Mouse (Mus musculus): Measurements from ENCODE around the gene Lrrc25.

Lrrc25 gene

DNA sequence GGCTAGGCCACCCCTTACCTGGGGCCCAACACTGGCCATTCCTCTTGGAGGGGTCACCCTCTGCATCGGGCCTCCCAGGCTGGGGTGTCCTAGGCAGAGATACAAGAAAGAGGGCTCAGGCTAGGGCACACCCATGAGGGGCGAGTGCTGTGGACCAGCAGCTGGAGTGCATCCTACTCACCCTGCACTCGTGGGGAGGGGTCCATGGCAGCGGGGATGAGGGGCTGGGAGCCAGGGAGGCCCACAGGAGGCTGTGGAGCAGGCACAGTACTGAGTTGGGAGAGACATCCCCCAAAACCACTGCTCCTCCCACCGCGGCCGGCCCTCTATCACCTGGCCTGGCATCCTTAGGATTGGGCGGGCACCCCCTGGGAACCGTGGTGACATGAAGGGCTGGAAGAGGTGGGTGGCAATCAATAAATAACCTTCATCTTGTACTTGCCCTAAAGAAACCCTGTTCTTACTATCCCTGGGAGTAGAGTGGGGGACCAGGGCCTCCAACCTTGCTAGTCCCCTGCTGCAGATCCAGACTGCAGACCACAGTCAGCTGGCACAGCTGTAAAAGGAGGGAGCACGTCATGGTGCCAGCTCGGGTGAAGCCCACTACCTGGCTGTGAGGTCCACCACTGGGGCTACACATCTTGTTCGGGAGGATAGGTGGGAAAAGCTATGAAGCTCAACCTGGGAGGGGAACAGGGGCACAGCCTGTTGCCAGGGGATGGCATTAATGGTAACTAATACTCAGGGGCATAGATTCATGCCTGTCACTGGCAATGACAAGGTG, 16.3 kb upstream of the Lrrc25 start:
- no peak for DNase-seq

DNA sequence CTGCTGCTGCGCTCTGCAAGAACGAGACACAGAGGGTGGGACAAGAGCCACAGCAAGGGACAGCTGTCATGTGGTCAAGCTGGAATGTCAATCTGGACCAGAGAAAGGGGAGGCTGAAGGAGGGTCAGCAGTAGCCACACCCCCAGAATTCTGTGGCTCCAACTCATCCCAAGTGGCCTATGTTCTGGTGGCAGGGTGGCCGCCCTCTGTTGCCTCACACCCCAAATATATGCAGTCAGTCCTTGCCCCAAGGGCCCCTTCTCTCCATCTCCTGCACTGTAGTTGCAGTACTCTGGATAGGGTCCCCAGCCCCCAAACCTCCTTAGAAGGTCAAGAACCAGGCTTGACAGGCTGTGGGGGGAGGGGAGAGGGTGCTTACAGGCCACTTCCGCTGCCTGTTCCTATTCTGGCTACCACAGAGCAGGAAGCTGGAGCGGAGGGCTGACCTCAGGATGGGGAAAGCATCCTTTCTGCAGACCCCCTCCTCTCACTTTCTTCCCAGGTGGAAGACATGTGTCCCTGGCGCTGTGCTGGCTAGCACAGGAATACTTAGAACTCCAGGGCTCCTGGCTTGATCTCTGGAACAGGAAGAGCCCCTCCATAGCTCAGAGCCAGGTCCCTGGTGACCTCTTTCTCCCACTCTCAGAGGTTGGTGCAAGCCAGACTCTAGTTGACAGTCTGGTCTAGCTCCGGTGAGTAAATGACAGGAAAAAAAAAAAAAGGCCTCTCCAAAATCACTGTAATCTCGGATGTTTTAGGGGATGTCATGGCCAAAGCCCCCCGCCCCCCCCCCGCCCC, 15.3 kb upstream of the Lrrc25 start:
- peak; percentile 73 to 84 for DNase-seq

DNA sequence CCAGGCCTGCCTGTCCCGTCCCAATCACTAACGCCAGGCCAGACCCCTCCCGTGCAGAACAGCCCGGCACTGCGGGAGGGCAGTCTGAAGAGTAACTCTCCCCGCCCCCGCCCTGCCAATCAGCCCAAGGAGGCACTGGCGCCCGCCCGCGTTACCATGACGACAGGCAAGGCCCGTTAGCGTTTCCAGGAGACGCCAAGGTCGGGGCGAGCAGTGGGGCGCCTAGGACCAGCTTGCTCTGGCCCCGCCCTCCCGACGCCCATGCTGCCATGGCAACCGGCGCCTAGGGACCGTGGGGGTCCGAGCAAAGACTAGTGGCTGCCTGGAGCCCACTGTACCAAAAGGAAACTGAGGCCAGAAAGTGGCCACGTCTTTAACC, 14.7 kb upstream of the Lrrc25 start:
- DNase-seq: peak; percentile 91 to 94

DNA sequence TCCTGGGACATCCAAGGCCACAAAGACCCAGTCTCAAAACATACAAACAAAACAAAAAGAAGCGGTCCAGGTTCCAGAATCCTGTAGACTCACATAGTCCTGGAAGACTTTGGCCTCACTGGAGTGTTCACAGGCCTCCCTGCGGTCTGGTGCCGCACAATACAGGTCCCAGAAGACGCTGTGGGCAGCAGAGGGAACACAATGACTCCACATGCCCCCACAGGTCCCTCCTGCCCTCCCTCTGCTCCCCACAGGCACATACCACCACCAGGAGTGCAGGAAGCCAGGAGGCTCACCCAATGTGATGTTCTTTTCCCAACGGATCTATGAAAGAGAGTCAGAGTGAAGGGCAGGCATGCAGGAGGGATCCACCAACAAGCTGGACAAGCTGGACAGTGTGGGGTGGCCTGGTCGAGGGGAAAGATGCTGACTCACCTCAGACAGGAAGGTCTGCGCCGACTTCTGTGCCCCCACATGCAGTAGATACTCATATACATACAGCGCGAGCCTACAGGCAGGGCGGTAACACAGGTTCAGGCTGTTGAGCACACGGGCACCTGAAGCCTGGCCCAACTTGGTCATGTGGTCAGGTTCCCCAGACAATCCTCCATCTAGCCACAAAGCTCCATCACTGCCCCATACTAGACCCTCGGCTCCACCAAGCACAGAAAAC, 13.7 kb upstream of the Lrrc25 start:
- DNase-seq: no peak

DNA sequence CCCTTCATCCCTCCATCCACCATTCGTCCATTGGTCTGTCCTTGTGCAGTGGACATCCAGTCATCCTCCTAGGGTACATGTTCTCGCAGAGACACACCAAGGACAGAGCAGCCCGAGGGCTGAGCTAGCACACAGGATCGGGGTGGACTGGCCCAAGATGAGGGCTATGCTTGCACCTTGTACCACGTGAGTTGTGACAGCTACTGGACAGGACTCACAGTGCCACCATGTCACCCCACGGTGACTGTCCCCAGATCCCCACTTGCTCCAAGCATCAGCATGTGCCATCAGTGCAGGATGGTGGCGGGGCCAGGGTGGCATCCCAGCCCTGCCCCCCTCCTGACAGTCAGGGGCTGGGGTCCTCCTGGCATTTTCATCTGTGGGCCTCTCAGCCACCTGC, 11.4 kb upstream of the Lrrc25 start:
- DNase-seq: no peak

DNA sequence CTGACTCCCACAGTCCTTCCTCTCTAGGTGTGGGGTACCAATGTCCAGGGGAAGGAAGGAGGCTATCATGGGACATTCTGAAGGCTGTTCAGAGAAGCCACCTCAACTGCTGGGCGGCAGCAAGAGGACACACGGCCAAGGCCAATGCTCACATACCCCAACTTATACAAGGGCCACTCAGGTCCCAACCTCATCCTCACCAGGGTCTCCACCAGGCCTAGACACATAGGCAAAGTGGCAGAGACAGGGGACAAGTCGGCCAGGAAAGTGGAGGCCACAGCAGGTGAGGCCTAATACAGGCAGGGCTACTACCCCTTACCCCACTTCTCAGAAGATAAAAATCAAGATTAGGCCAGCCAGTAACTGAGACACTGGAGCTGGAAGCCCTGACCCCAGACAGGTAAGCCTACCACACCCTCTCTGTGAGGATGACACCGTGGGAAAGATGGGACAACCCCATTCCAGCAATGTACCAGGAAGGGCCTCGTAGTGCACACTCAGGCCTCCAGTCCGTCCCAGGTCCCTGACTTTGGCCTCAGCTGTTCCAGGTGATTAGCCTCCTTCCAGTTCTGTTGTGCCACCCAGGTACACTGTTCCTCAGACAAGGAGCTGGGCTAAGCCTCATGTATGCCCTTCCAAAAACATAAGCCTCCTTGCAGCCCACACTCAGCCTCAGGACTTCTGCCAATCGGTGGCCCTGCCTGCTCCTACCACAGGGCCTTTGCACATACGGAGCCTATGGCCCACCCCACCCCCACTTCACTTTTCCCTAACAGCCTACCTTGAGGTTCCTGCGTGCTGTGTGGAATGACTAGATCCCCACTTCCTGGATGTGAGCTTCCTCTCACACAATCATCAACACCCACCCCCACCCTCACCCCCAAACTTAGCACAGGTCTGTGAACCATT, 9.8 kb upstream of the Lrrc25 start:
- no peak for DNase-seq

DNA sequence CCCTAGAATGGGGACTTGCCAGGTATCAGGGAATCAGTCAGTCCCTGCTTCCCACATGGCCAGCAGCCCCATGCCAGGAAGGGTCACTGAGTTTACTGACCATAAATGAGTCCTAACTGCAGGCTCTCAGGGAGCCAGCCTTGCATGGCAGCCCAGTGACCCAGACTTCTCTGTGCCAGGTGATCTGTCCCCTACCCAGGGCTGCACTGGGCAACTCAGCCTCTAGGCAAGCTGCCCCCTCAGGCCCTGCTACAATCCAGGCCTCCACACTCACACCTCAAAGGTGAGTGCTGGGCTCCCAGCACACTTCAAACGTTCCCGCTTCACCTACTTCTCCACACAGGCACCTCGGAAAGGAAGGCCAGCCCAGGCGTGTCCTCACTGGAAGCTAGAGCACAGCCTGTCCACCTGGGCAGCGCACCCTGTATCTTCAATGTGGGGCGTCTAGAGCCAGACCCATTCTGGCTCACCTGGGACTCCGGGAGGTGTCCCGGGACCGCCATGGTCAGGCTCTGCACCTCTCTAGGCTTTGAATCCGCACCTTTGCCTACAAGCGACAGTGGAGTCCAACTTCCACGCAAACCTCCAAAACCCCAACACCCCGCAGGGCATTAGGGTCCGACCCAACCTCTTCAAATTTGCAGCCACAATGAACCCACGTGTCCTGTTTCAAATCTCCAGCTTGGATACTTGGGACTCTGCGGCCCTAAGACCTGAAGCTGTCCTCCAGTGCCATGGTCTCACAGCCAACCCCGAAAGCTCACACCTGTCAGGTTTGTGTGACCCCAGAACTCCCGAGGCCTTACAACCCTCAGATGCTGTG, 9.0 kb upstream of the Lrrc25 start:
- DNase-seq: peak; percentile 32 to 47

DNA sequence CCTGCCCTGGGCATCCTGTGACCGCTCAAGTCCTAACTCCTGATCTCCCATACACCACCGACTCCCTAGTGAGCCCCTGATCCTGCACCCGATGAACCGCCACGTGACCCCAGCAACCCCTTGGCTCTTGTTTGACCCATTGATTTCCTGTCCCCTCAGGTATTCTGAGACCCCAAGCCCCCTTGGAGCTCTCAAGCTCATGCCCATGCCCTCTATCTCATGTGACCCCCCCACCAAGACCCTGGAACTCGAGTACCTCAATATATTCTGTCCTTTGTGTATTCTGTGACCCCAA, 8.4 kb upstream of the Lrrc25 start:
- peak in 1 of 2 experiments; percentile 32 for DNase-seq

DNA sequence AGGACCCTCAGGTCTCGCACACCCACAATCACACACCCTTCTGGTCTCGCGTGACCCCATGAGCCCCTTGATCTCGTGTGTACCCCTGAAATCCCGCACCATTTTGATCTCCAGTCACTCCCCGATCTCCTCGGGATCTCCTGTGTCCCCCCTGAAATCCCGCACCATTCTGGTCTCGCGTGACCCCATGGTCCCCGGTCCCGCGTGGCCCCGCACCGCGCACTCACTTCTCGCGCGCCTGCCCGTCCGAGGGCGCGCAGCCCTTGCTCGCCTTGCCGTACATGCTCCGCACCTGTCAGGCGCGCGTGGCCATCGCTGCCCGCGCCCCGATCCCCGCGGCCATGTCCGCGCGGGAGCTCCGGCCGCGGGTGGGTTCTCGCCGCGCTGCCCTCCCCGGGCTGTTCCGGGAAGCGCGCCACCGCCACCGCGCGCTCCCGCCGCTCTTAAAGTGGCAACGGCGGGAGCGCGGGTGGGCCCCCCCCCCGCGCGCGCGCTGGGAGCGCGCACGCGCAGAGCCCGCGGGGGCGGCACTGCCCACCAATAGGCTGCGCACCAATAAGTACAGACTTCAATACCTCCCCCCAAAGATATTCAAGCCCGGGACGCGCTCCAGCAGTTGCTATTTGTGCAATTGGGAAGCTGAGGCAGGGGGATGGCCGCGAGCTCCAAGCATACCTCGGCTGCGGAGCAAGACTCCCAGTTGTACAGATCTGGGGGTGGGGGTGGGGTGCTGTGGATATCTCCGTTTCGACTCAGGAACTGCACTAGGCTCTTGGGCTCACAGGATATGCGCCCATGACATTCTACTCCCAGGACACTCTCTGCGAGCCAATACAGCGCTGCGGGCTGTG, 7.8 kb upstream of the Lrrc25 start:
- peak; percentile 64 to 79 for DNase-seq

DNA sequence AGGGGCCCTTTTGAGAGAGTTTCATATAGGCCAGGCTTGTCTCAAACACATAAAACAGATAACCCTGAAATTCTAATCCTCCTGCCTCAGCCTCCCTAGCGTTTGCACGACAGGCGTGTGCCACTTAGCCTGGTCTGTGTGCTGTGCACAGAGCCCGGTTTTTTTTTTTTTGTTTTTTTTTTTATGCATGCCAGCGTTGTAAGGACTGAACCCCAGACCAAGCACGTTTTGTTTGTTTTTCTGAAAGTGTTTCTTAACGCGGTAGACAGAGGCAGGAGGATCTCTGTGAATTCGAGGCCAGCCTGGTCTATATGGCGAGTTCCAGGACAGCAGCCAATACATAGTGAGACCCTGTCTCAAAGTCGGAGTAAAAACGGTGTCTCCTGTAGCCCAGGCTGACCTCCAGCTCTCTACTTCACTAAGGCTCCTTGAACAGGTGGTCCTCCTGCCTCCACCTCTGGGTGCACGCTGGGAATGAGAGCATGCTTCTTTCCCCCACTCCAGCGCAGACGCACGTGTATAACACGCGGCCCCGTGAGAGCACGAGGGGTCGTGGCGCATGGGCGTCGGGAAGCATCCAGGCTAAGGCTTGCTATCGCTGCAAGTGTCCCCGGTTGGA, 7.1 kb upstream of the Lrrc25 start, which contains the start of gene Ssbp4:
Gene Ssbp4 (minus strand): TSS at position 124 of the 619 bp plus-strand sequence.
- DNase-seq: no peak

DNA sequence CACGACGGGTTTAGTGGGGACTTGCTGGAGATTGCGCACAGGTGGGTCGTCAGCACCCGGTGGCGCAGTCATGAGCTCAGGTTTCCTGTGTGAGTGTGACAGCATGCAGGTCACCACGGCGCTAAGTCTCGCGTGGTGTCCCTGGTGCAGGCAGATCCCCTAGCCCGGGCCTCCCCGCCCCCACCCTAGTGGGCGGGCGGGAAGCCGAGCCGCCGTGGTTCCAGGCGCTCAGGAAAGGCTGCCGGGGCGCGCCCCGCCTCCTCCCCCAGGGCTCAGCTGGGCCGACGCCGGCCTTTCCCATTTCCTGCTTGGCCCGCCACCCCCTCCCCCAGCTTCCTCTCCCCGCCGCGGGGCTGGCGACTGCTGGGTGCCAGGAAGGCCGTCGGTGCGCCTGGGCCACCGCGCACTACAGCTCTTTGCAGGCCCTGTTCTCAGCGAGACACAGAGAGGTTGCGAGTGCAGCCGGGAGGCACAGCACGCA, 6.5 kb upstream of the Lrrc25 start:
- peak; percentile 94 to 97 for DNase-seq

DNA sequence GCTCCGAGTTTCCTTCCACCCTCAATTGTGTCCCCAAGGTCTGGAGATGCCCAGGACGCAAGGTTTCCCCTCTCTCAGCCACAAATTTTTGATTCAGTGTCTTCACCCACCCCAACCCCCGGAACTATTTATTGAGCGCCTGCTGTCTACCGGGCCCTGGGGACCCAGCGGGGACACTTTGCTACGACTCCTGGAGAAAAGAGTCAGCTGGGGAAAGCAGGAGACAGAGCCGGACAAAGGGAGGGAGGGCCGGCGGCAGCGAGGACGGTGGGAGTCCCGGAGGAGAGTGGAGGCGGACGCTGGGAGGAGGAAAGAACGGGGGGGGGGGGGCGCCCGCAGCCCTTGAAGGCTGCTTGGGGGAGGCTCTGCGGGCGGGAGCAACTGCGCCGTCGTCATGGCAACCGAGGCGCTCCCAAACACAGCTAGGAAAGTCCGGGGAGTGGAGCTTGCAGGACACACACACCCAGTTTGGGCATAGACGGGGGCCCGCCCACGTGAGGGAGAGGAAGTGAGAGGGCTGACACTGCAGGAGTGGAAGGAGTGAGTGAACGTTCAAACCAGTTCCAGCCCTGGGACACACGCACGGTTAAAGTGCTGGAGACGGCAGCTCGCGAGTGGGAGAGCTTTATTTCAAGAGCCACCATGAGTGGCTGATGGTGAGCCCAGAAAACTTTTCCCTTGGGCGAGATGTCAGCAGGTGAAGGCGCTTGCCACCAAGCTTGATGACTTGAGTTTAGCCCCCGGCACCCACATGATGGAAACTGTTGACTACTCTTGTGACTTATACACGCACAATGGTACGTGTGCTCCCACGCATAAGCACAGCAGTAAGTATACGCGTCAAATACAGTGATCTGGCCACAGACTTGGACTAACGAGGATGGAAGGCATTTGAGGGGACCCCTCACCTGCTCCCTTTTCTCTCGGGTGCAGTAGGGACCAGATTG, 5.8 kb upstream of the Lrrc25 start:
- DNase-seq: peak; percentile 92 to 96

DNA sequence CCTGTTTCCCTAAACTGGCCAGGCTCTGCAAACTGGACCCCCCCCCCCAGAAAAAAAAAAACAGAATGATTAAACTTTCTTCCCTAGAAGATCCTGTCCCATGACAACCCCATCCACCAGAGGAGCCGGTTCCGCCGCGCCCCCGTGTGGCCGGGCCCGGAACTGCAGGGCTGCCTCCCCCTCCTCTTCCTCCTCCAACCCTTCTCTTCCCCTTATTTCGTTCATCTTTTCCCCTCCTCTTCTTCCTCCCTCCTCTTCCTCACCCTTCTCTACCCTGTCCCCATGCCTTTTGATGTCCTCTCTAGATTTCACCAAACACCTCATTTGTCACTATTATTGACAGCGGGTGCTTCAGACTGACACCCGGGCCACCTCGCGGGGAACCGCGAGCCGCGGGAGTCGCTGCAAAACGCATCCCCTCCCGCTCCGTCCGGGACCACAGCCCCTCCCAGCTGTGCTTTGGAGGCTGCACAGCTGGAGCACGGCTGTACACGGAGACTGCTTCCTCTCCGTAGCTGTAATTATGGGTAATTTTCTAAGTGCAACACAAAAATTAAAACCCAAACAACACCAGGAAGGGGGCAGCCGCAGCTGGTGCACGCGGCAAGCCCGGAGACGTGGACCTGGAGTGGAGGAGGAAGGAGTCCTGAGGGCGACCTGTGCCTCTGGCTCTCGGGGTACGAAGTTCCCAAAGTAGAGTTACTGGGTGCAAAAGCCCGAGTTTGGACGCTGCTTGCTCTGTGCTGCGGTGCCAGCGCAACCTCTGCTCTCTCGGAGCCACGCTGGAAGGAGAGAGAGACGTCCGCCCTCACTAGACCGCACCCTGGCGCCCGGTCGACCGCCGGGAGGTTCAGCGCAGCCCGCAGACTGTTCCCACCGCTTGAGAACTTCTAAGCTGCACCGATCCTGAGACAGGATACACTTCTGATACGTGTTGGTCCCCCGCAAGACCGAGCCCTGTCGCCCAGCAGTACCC, 4.9 kb upstream of the Lrrc25 start:
- DNase-seq: peak; percentile 92

DNA sequence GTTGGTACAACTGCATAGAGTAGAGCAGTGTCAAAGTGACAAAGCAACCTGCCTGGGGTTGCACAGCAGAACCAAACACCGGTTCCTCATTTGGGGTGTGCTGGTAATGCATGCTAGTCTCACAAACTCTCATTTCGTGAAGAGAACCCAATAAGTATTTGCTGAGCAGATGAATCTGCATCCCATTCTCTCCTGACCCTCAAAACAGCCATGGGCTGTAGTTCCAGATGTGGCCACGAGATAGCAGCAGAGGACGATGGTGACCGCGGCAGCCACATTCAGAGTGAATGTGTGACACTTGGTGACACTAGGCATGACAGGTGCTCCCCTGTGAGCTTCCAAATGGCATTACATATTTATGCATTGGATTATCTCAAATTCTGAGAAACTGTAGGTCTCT, 4.1 kb upstream of the Lrrc25 start:
- DNase-seq: peak; percentile 93 to 94

DNA sequence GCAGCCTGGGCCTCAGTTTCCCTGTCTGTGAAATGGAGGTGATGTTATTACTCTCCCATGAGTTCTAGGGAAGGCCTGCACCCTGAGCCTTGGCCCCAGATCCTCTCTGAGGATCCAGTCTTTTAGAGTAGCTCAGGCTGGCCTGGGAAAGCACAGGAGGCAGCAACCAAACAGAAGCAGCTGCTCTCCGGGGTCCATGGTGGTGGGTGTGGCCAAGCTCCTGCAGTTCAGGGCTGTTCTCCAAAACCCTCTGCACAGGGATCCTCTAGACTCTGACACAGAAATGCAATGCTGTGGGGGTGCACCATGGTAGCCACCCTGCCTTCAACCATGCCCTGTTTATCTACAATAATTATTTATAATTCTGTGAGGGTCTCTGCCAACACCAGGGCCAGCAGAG, 2.2 kb upstream of the Lrrc25 start:
- DNase-seq: no peak

DNA sequence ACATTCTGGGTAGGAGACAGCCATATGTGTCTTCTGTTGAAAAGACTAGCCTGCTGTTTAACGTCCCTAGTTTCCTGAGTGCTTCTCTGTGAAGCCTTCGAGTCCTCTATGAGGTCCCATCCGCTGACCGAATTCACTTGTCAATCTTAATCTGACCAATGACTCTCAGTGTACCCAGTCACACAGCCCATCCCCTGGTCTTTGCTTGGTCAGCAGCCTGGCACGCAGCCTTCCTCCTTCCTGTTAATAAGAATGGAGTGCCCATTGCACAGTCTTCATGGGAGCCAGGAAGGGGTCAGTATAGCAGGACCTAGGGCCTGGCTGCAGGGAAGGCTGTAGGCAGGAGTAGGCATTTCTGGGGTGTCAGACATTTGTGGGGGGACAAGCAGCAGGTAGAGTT, 1.5 kb upstream of the Lrrc25 start:
- DNase-seq: no peak

DNA sequence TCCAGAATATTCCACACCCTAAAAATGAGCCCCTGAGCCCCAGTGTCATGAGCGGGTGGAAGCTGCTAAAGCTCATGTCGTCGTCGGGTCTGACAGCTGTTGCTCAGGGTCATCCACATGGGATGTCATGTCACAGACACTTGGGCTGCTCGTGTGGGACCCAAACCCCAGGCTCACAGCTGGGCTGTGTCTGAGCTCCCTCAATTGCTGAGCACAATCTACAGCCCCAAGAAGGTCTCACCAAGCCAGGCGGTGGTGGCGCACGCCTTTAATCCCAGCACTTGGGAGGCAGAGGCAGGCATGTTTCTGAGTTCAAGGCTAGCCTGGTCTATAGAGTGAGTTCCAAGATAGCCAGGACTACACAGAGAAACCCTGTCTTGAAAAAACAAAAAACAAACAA, 674 bp upstream of the Lrrc25 start:
- DNase-seq: no peak

DNA sequence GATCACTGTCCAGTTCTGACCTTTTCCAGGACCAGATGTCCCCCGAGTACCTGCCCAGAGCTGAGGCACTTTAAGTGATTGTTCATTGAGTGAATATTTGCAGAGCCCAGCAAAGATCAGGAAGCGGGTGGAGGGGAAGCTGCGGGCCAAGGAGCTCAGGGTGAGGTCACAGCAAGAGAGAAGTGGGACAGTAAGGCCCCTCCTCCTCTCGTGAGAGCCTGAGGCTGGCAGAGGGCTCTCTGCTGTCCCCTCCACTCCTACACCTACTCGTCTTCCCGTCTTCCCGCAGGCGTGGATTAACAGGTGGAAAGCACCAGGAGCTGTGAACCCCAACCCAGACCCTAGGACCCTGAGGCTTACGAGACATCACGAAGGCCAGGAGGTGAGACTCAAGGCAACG, 690 bp downstream of the Lrrc25 start:
- no peak for DNase-seq

All from kidney, postnatal 4 days (tissue).